Mouse (Mus musculus) heart, embryonic 10.5 days (tissue): Measurements from ENCODE around the gene 1700037H04Rik. TPM values are rescaled to one million over a fixed set of nuclear protein-coding genes. Genes with fewer than 3 reads are reported as not detected.

ENCODE experiments used
- DNase-seq: peaks from one replicate; pipeline ENCODE4 v3.0.0-alpha.2; 2017; ENCODE audit warnings: low spot score
- H3K27ac ChIP-seq: fragments of 300-500 bp; sonication (generic); 2 replicates; pipeline ENCODE4 v1.5.1; 2016; ENCODE audit warnings: mild to moderate bottlenecking
- H3K27me3 ChIP-seq: fragments of 300-500 bp; sonication (generic); 2 replicates; pipeline ENCODE4 v1.6.1; 2016; ENCODE audit warnings: mild to moderate bottlenecking; ENCODE audit not compliant: poor library complexity, insufficient read depth, severe bottlenecking
- H3K36me3 ChIP-seq: fragments of 300-500 bp; sonication (generic); 2 replicates; pipeline ENCODE4 v1.6.1; 2016; ENCODE audit warnings: mild to moderate bottlenecking, moderate library complexity
- H3K4me1 ChIP-seq: fragments of 300-500 bp; sonication (generic); 2 replicates; pipeline ENCODE4 v1.6.1; 2016; ENCODE audit warnings: mild to moderate bottlenecking
- H3K4me3 ChIP-seq: fragments of 300-500 bp; sonication (generic); 2 replicates; pipeline ENCODE4 v1.5.1; 2016; ENCODE audit warnings: mild to moderate bottlenecking, moderate library complexity
- H3K9me3 ChIP-seq: fragments of 300-500 bp; sonication (generic); 2 replicates; pipeline ENCODE4 v1.6.1; 2016; ENCODE audit warnings: mild to moderate bottlenecking, moderate library complexity
- WGBS: fragments of 180-500 bp; shearing (Covaris S2); methylation state at CpG from one replicate; pipeline ENCODE4 v1.1.7; 2016; 5-methylcytosine and 5-hydroxymethylcytosine counted together
- polyA plus RNA-seq: library from polyadenylated mRNA; unstranded; fragments of >200 nt; fragmentation: Nextera tagmentation; extraction: Ambion mirVana; gene quantifications from 2 replicates; pipeline ENCODE4 v1.2.1, GENCODE M21; 2016

1700037H04Rik gene
- polyA plus RNA-seq, 1 experiment from 2014 or later, result 82.6 TPM

DNA sequence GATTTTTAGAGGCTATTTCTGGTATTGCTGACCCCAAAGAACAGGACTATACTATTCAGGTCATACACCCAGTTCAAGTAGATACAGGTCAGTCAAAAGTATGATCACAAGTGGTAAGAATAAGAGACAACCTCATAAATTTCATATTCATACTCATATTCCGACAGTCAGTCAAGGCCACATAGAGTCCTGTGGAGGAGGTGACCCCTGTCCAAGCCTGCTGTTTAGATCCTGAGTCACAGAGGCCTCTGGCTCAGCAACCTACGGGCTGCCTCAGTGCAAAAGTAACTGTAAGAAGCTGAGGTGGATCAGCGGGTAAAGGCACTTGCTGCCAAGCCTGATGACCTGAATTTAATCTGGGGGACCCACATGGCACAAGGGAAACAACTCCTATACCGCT is 5.8 kb downstream of the 1700037H04Rik start:
- H3K27ac ChIP-seq, result no peak overlapping the region
- WGBS, result 89% methylated on average over 4 of the region's 4 CpGs
- peaks cover 53% of the 10 kb centered on the region for H3K36me3 ChIP-seq
- H3K27me3 ChIP-seq, result no peaks in the 10 kb centered on the region
- no peak overlapping the region for H3K4me3 ChIP-seq
- H3K9me3 ChIP-seq, result no peaks in the 10 kb centered on the region
- DNase-seq, result no peak
- H3K4me1 ChIP-seq, result peaks cover 44% of the 10 kb centered on the region

DNA sequence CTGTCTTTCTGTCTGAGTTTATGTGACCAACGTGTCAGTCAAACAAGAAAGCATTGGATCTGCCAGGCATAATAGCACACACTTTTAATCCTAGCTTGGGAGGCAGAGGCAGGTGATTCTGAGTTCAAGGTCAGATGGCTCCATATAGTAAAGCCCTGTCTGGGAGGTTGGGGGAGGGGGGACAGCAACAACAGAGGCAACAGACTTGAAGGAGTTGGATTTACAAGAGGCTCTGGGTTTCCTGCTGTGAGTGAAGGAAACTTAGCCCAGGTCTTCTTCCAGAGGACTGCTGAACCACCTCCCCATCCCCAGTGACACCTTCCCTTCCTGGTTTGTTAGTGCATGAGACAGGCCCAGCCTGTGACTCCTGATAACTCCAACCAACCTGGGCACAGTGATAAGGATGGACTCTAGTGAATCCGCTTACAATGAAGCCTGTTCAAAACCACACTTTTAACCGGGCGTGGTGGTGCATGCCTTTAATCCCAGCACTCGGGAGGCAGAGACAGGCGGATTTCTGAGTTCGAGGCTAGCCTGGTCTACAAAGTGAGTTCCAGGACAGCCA is 7.6 kb downstream of the 1700037H04Rik start:
- 78% methylated on average over 7 of the region's 7 CpGs for WGBS
- Histone ChIP-seq H3K36me3 (peaks cover 71% of the 10 kb centered on the region), H3K9me3 (no peaks in the 10 kb centered on the region), H3K27ac (no peak overlapping the region), H3K4me1 (peaks cover 34% of the 10 kb centered on the region), H3K4me3 (no peak overlapping the region), H3K27me3 (no peaks in the 10 kb centered on the region)
- DNase-seq, result peak; percentile 91

DNA sequence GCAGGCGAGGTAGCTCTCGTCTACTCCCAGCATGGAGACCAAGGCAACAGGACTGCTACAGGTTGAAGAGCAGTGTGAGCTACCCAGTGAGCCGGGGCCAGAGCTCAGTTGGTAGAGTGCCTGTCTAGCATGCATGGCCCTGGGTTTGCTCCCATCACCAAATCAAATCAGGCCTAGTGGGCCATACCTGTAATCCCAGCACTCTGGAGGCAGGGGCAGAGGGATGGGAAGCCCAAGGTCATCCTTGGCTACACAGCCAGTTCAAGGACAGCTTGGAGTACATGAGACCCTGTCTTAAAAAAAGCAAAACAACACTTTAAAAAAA is 10.7 kb downstream of the 1700037H04Rik start:
- Histone ChIP-seq H3K4me1 (peaks cover 45% of the 10 kb centered on the region), H3K36me3 (peaks cover 89% of the 10 kb centered on the region), H3K27me3 (peaks cover 8% of the 10 kb centered on the region), H3K9me3 (no peaks in the 10 kb centered on the region), H3K27ac (no peak overlapping the region; the same call in 1 of the 2 replicates), H3K4me3 (no peak overlapping the region)
- DNase-seq, result no peak
- 94% methylated on average over 3 of the region's 3 CpGs for WGBS

DNA sequence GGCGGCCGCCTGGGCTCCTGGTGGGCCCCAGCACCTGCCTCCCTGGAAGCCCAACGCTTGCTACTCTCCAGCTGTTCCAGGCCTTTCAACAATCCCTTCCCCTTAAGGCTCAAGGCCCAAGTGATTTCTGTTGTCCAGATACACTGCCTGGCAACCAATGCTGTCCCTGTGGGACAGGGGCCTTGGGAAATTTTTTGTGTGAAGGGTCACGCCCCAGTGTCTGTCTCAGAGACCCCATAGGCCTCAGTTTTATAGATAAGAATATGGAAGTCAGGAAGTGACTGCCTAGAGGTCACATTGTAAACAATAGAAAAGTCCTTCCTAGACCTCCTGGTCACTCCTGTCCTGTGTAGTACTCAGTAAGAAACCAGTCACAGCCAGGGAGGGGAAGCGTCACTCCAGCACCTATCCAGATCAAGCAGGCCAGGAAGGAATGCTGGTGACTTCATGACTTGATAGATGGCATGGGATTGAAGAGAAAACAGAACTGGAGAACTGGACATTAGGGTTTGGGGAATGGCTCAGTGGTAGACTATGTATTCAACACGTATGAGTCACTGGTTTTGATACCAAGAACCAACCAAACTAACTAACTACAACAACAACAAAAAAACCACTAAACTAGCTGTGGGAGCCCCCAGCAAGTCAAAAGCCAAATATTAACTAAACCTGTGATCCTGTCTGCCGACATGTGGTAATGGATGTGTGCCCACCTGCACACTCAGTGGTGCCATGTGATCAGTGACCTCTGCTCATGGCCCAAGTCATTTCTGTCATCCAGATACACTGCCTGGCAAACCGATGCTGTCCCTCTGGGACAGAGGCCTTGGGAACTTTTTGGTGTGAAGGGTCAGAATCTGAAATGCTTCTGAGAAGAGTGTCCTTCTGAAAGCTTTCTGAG is 11.3 kb downstream of the 1700037H04Rik start:
- peaks cover 44% of the 10 kb centered on the region for H3K4me1 ChIP-seq
- peaks cover 93% of the 10 kb centered on the region for H3K36me3 ChIP-seq
- H3K27ac ChIP-seq, result peak overlapping the region; percentile 19; the same call in 1 of the 2 replicates

DNA sequence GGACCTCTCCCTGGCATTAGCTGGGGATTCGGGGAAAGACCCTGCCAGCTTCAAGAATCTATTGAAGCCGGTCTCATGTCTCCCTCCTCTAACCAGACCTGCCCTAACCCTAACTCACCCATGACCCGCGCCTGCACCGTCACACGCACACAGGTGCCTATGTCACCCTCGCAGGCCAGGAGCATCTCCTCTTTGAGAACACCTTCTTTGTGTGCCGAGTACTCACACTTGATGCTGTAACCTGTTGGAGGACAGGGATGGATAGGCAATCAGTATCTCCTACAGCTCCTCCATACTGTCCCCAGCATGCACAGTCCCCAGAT is 12.9 kb downstream of the 1700037H04Rik start:
- Histone ChIP-seq H3K36me3 (peaks cover 90% of the 10 kb centered on the region), H3K4me1 (peaks cover 46% of the 10 kb centered on the region), H3K27ac (no peak overlapping the region), H3K27me3 (peaks cover 8% of the 10 kb centered on the region), H3K4me3 (no peak overlapping the region), H3K9me3 (no peaks in the 10 kb centered on the region)
- peak; percentile 74 for DNase-seq
- WGBS, result 93% methylated on average over 8 of the region's 8 CpGs

More for the DNA sequence above, 11.3 kb downstream of the 1700037H04Rik start:
- H3K4me3 ChIP-seq, result no peak overlapping the region
- peaks cover 8% of the 10 kb centered on the region for H3K27me3 ChIP-seq
- no peak for DNase-seq
- H3K9me3 ChIP-seq, result no peaks in the 10 kb centered on the region
- WGBS, result 79% methylated on average over 8 of the region's 8 CpGs

DNA sequence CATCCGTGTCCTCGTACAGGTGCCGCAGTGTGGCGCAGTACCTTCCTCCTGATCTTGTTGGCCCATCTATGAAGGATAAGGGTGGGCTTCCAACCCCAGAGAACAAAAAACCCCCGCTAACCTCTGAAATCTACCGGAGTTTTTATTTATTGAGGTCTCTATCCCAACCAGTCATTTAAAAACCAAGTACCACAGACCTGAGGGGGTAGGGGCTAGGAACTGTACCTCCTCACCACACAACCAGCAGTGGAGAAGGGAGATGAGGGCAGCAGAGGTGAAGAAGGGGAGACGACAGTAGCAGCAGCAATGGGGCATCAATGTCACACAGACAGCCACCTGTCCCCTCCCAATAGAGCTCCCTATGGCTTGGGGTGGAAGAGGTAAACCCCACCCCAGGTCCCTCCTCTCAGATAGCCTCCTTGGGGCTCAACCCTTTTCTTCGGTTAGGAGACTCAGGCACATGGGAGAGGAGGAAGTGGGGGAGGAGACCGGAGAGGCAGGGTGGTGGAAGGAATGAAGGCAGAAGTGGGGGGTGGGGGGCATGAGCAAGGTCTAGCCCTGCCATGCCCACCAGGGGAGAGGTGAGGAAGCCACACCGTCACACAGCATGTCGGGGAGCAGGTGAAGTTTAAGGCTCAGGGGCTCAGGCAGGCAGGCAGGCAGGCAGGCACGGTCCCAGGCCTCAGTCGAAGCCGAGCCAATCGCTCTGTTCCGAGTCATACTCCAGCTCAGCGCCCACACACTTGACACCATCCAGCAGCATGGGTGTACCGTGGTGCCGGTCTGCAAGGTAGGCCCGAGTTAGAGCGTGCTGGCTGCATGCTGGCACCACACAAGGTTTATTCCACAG is 13.5 kb downstream of the 1700037H04Rik start:
- peak; percentile 74 for DNase-seq
- Histone ChIP-seq H3K9me3 (no peaks in the 10 kb centered on the region), H3K4me1 (peaks cover 51% of the 10 kb centered on the region), H3K4me3 (no peak overlapping the region), H3K36me3 (peaks cover 88% of the 10 kb centered on the region), H3K27ac (peak overlapping the region; percentile 18; the same call in 1 of the 2 replicates), H3K27me3 (peaks cover 8% of the 10 kb centered on the region)
- 79% methylated on average over 21 of the region's 21 CpGs for WGBS

DNA sequence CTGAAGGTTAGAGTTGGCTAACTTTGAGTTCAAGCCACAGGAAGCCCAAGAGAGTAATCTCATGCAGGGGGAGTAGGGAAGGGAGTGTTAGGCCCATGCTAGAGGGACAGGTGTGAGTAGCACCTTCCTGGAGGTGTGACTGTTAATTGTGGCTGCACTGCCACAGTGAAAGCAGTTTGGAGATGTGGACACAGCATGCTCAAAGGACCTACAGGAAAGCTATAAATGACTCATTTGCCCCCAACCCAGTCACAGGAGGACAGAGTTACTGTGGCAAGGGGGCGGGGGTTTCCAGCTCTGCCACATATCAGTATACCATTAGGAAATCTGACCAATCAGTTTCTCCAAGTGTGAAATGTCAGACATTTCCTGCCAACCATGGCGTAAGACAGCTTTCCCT is 14.3 kb downstream of the 1700037H04Rik start:
- peaks cover 58% of the 10 kb centered on the region for H3K4me1 ChIP-seq
- H3K27ac ChIP-seq, result 0 out of 2 replicates have a peak overlapping the region, but pooled peaks have one; percentile 12
- H3K36me3 ChIP-seq, result peaks cover 86% of the 10 kb centered on the region
- no peaks in the 10 kb centered on the region for H3K9me3 ChIP-seq
- WGBS, result 68% methylated on average over 2 of the region's 2 CpGs
- H3K27me3 ChIP-seq, result peaks cover 8% of the 10 kb centered on the region
- no peak overlapping the region for H3K4me3 ChIP-seq
- DNase-seq, result no peak

DNA sequence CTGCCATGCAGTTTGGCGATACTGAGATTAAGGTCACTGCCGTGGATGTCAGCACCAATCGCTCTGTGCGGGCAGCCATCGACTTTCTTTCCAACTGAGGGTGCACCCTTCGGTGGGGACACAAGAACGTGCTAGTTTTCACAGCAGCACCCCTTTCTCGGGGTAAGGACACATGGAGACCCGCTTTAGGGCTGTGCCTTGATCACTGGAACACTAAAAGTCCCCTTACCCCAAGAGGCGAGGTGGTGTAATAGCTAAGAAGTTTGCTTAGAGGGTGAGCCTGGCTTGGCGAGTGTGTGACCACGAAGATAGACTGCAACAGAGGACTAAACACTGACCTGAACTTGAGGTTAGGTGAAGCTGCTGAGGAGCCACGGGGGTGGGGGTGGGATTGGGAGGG is 14.8 kb downstream of the 1700037H04Rik start:
- H3K4me1 ChIP-seq, result peaks cover 63% of the 10 kb centered on the region
- peaks cover 84% of the 10 kb centered on the region for H3K36me3 ChIP-seq
- no peaks in the 10 kb centered on the region for H3K9me3 ChIP-seq
- H3K27me3 ChIP-seq, result peaks cover 8% of the 10 kb centered on the region
- no peak overlapping the region for H3K4me3 ChIP-seq
- no peak for DNase-seq
- H3K27ac ChIP-seq, result 0 out of 2 replicates have a peak overlapping the region, but pooled peaks have one; percentile 12
- 46% methylated on average over 13 of the region's 13 CpGs for WGBS

DNA sequence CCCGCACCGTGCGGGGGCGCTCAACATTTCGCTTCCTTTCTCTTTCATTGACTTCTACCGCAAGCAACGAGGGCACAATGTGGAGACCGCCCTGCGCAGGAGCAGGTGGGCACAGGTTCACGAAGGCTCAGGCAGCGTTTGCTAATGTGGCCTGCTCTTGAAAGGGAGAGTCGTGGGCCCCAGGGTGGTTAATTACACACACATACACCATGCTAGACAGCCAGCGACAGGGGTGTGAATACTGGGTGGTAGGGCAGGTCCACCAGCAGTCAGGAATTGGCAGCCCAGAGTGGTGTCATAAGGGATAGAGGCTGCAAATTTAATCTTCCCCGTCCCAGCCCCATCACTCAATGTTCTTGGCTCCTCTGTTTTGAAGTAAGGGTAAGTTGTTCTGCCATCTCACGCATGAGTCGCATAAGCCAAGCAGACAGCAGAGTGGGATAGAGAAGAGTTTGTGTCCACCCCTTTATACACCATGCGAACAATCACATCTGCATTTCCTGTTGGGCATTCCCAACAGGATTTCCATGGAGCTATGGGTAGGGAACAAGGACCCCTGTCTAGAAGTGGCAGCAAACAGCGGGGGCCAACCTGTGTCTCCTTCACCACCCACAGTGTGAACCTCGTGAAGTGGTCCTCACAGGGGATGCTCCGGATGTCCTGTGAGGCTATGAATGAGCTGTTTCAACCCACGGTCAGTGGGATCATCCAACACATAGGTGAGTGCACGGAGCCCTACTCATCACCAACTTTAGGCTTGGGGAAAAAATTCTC is 16.7 kb downstream of the 1700037H04Rik start:
- 65% methylated on average over 22 of the region's 22 CpGs for WGBS
- Histone ChIP-seq H3K4me3 (no peak overlapping the region), H3K9me3 (no peaks in the 10 kb centered on the region), H3K4me1 (peaks cover 66% of the 10 kb centered on the region), H3K36me3 (peaks cover 73% of the 10 kb centered on the region), H3K27me3 (peaks cover 8% of the 10 kb centered on the region), H3K27ac (peak overlapping the region; percentile 42; the same call in 1 of the 2 replicates)
- peak; percentile 74 for DNase-seq

DNA sequence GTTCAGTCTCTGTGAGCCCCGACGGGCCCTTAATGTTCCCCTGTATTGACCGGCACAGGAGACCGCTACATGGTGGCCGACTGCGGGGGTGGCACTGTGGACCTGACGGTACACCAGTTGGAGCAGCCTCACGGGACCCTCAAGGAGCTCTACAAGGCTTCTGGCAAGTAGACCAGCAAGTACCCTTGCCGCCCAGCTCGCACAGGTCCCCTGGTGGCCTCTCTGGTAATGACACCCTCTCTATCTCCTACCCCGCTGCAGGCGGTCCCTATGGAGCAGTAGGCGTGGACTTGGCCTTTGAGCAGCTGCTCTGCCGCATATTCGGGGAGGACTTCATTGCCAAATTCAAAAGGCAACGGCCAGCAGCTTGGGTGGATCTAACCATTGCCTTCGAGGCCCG is 17.3 kb downstream of the 1700037H04Rik start:
- Histone ChIP-seq H3K27me3 (peaks cover 8% of the 10 kb centered on the region), H3K9me3 (no peaks in the 10 kb centered on the region), H3K4me1 (peaks cover 63% of the 10 kb centered on the region), H3K36me3 (peaks cover 68% of the 10 kb centered on the region), H3K27ac (peak overlapping the region; percentile 42; the same call in 1 of the 2 replicates), H3K4me3 (no peak overlapping the region)
- DNase-seq, result peak; percentile 91
- 24% methylated on average over 18 of the region's 18 CpGs for WGBS

DNA sequence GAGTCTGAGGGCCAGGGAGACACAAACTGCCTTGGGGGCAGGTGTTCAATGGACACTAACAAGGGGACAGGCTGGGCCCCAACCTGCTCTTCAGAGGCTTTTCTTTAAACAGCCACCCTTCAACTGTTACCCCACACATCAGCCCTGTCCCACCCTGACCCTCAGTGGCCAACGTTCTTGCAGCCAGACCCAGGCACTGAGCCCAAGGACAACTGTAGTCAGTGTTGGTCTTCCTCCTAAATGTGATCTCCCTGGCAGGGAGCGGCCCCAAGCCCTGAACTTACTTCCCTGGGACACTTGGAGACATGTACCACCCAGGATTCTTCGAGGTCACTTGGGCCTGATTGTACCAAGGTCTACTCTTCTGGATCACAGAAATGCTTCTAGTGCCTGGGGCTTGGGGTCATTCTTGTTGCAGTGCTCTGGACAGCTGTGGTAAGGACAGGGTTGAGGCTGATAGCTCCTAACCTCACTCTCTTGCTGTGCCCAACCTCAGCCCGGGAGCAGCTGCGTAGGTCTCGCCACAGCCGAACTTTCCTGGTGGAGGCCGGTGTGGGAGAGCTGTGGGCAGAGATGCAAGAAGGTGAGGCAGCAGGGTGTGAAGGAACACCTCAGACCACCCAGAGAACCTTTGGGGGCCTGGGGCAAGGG is 18.4 kb downstream of the 1700037H04Rik start:
- DNase-seq, result peak; percentile 74
- H3K36me3 ChIP-seq, result peaks cover 59% of the 10 kb centered on the region
- 84% methylated on average over 8 of the region's 8 CpGs for WGBS
- H3K4me1 ChIP-seq, result peaks cover 59% of the 10 kb centered on the region
- H3K27me3 ChIP-seq, result peaks cover 5% of the 10 kb centered on the region
- H3K9me3 ChIP-seq, result no peaks in the 10 kb centered on the region
- H3K4me3 ChIP-seq, result no peak overlapping the region
- H3K27ac ChIP-seq, result peak overlapping the region; percentile 80

DNA sequence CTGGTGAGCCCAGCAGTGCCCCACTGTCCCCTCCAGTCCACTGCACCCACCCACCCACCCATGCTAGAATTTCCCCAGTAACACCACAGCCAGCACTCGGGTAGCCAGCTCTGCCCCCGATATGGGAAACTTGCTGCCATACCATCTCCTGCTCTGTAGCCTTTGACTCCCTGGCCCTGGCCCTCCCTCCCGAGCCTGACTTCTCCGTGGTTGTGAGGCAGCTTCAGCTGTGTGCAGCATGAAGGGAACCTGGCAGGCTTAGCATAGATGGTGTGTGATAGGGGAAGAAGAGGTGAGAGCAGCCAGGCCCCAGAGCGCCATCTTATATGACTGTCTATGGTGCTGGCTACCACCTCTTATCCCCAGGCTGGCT is 19.4 kb downstream of the 1700037H04Rik start:
- no peaks in the 10 kb centered on the region; the same call in 1 of the 2 replicates for H3K27me3 ChIP-seq
- H3K9me3 ChIP-seq, result no peaks in the 10 kb centered on the region
- peak; percentile 76 for DNase-seq
- 46% methylated on average over 5 of the region's 5 CpGs for WGBS
- peaks cover 63% of the 10 kb centered on the region for H3K4me1 ChIP-seq
- H3K27ac ChIP-seq, result peak overlapping the region; percentile 80
- H3K36me3 ChIP-seq, result peaks cover 49% of the 10 kb centered on the region
- peak overlapping the region; percentile 17; the same call in 1 of the 2 replicates for H3K4me3 ChIP-seq
